Mouse (Mus musculus): ENCODE measurements at regions not wholly inside any gene's neighbourhood (a gene's known extent, or its start where the extent isn't known, plus 50 kb on each side); places are given as distances from the start of the nearest gene placed in this dataset.

- DNase-seq (ENCODE audit: extremely low spot score in 1 of 2, low spot score in 2 of 2) = no peak
- intact Hi-C loops (cut with DNase I) = no loop called here
Measured at GRCm38 (mm10) chr13:42490956-42491680, 189.3 kb upstream of the Phactr1 start.

GRCm38 (mm10) chr13:42494371-42494770 lies 186.1 kb upstream of the Phactr1 start:
- DNase-seq (ENCODE audit: extremely low spot score in 1 of 2, low spot score in 2 of 2) = no peak
- intact Hi-C loops (cut with DNase I) = no loop called here

- DNase-seq (ENCODE audit: extremely low spot score in 1 of 2, low spot score in 2 of 2) = no peak
- intact Hi-C loops (cut with DNase I) = no loop called here
Measured at GRCm38 (mm10) chr13:42498351-42498750, 182.1 kb upstream of the Phactr1 start.

- intact Hi-C loops (cut with DNase I) = no loop called here
- DNase-seq (ENCODE audit: extremely low spot score in 1 of 2, low spot score in 2 of 2) = no peak
Measured at GRCm38 (mm10) chr13:42507535-42507934, 172.9 kb upstream of the Phactr1 start.

- intact Hi-C loops (cut with DNase I) = no loop called here
- peak in 1 of 2 experiments; percentile 26 for DNase-seq (ENCODE audit: extremely low spot score in 1 of 2, low spot score in 2 of 2)
Measured at GRCm38 (mm10) chr13:42518686-42519085, 161.7 kb upstream of the Phactr1 start.

GRCm38 (mm10) chr13:42522553-42522952 lies 157.9 kb upstream of the Phactr1 start:
- intact Hi-C loops (cut with DNase I) = no loop called here

GRCm38 (mm10) chr13:42526163-42526562 lies 154.3 kb upstream of the Phactr1 start:
- DNase-seq (ENCODE audit: extremely low spot score in 1 of 2, low spot score in 2 of 2) = no peak
- intact Hi-C loops (cut with DNase I) = no loop called here

More at GRCm38 (mm10) chr13:42522553-42522952, 157.9 kb upstream of the Phactr1 start:
- DNase-seq (ENCODE audit: extremely low spot score in 1 of 2, low spot score in 2 of 2) = no peak

- DNase-seq (ENCODE audit: extremely low spot score in 1 of 2, low spot score in 2 of 2) = peak in 1 of 2 experiments; percentile 18
- intact Hi-C loops (cut with DNase I) = no loop called here
Measured at GRCm38 (mm10) chr13:42526966-42527365, 153.5 kb upstream of the Phactr1 start.

- intact Hi-C loops (cut with DNase I) = no loop called here
- DNase-seq (ENCODE audit: extremely low spot score in 1 of 2, low spot score in 2 of 2) = no peak
Measured at GRCm38 (mm10) chr13:42528169-42528568, 152.3 kb upstream of the Phactr1 start.

GRCm38 (mm10) chr13:42536501-42537210 lies 143.8 kb upstream of the Phactr1 start:
- intact Hi-C loops (cut with DNase I) = no loop called here
- peak in 1 of 2 experiments; percentile 13 for DNase-seq (ENCODE audit: extremely low spot score in 1 of 2, low spot score in 2 of 2)

GRCm38 (mm10) chr13:42538046-42538445 lies 142.4 kb upstream of the Phactr1 start:
- no peak for DNase-seq (ENCODE audit: extremely low spot score in 1 of 2, low spot score in 2 of 2)
- intact Hi-C loops (cut with DNase I) = no loop called here

GRCm38 (mm10) chr13:42544536-42545094 lies 135.8 kb upstream of the Phactr1 start:
- intact Hi-C loops (cut with DNase I) = no loop called here

GRCm38 (mm10) chr13:42546389-42546788 lies 134.0 kb upstream of the Phactr1 start:
- DNase-seq (ENCODE audit: extremely low spot score in 1 of 2, low spot score in 2 of 2) = no peak
- intact Hi-C loops (cut with DNase I) = no loop called here

More at GRCm38 (mm10) chr13:42544536-42545094, 135.8 kb upstream of the Phactr1 start:
- DNase-seq (ENCODE audit: extremely low spot score in 1 of 2, low spot score in 2 of 2) = no peak

GRCm38 (mm10) chr13:42546851-42547250 lies 133.6 kb upstream of the Phactr1 start:
- intact Hi-C loops (cut with DNase I) = no loop called here
- DNase-seq (ENCODE audit: extremely low spot score in 1 of 2, low spot score in 2 of 2) = no peak

- DNase-seq (ENCODE audit: extremely low spot score in 1 of 2, low spot score in 2 of 2) = no peak
Measured at GRCm38 (mm10) chr13:42549021-42549559, 131.3 kb upstream of the Phactr1 start.

GRCm38 (mm10) chr13:42554961-42555360 lies 125.5 kb upstream of the Phactr1 start:
- no peak for DNase-seq (ENCODE audit: extremely low spot score in 1 of 2, low spot score in 2 of 2)
- intact Hi-C loops (cut with DNase I) = no loop called here

More at GRCm38 (mm10) chr13:42549021-42549559, 131.3 kb upstream of the Phactr1 start:
- intact Hi-C loops (cut with DNase I) = no loop called here

GRCm38 (mm10) chr13:42558526-42558925 lies 121.9 kb upstream of the Phactr1 start:
- intact Hi-C loops (cut with DNase I) = no loop called here
- DNase-seq (ENCODE audit: extremely low spot score in 1 of 2, low spot score in 2 of 2) = no peak

GRCm38 (mm10) chr13:42561446-42561845 lies 119.0 kb upstream of the Phactr1 start:
- DNase-seq (ENCODE audit: extremely low spot score in 1 of 2, low spot score in 2 of 2) = no peak
- intact Hi-C loops (cut with DNase I) = no loop called here

- peak in 1 of 2 experiments; percentile 67 for DNase-seq (ENCODE audit: extremely low spot score in 1 of 2, low spot score in 2 of 2)
- intact Hi-C loops (cut with DNase I) = no loop called here
Measured at GRCm38 (mm10) chr13:42565291-42566058, 114.9 kb upstream of the Phactr1 start.
